Mouse (Mus musculus) heart, embryonic 14.5 days (tissue): ENCODE results near the gene Nphp1. TPM values are rescaled to one million over a fixed set of nuclear protein-coding genes. Genes with fewer than 3 reads are reported as not detected.

Experiments used
- ATAC-seq: fragments of 200-750 bp; cut with Nextera tagmentation; 2 replicates; pipeline ENCODE4 v1.8.0; 2017; ENCODE audit warnings: low read depth, moderate TSS enrichment; ENCODE audit not compliant: insufficient number of reproducible peaks, insufficient read depth, low FRiP score
- H3K27ac ChIP-seq, 2 experiments: fragments of 200-500 bp in 1 of 2; fragments of 300-500 bp in 1 of 2; sonication (generic) in 1 of 2; replicated peaks in 1 of 2; 2 replicates each; pipeline ENCODE4 v1.5.1; 2012 to 2014; ENCODE audit warnings: low read depth in 2 of 2, low read length in 2 of 2, control low read depth in 1 of 2, mild to moderate bottlenecking in 1 of 2, mixed read lengths in 1 of 2; ENCODE audit not compliant: control insufficient read depth in 1 of 2, insufficient read depth in 1 of 2
- H3K27me3 ChIP-seq: fragments of 300-500 bp; sonication (generic); 2 replicates; pipeline ENCODE4 v1.6.1; 2014; ENCODE audit warnings: mild to moderate bottlenecking, low read length, control low read depth; ENCODE audit not compliant: control insufficient read depth, insufficient read depth
- H3K36me3 ChIP-seq: fragments of 300-500 bp; sonication (generic); 2 replicates; pipeline ENCODE4 v1.6.1; 2014; ENCODE audit warnings: mild to moderate bottlenecking, control low read depth, low read length, mixed read lengths; ENCODE audit not compliant: control insufficient read depth, insufficient read depth
- H3K4me1 ChIP-seq, 2 experiments: fragments of 200-500 bp in 1 of 2; fragments of 300-500 bp in 1 of 2; sonication (generic) in 1 of 2; 2 replicates each; pipeline ENCODE4 v1.6.1; 2012 to 2014; ENCODE audit warnings: low read length in 2 of 2, control low read depth in 1 of 2, mixed read lengths in 1 of 2; ENCODE audit not compliant: control insufficient read depth in 2 of 2, insufficient read depth in 2 of 2
- H3K4me2 ChIP-seq: fragments of 300-500 bp; sonication (generic); 2 replicates; pipeline ENCODE4 v1.6.1; 2014; ENCODE audit warnings: mild to moderate bottlenecking, low read length
- H3K4me3 ChIP-seq, 2 experiments: fragments of 200-500 bp in 1 of 2; fragments of 300-500 bp in 1 of 2; sonication (generic) in 1 of 2; 2 replicates each; pipeline ENCODE4 v1.5.1; 2012 to 2014; ENCODE audit warnings: low read length in 2 of 2, mild to moderate bottlenecking in 2 of 2, control low read depth in 1 of 2, low read depth in 1 of 2, moderate library complexity in 1 of 2; ENCODE audit not compliant: control insufficient read depth in 1 of 2, insufficient read depth in 1 of 2
- H3K9ac ChIP-seq: fragments of 300-500 bp; sonication (generic); 2 replicates; pipeline ENCODE4 v1.6.1; 2014; ENCODE audit warnings: mild to moderate bottlenecking, low read length
- H3K9me3 ChIP-seq: fragments of 300-500 bp; sonication (generic); 2 replicates; pipeline ENCODE4 v1.6.1; 2016; ENCODE audit warnings: low read length, control low read depth; ENCODE audit not compliant: control insufficient read depth
- WGBS: fragments of 180-500 bp; shearing (Covaris S2); extraction: QIAGEN DNeasy Blood & Tissue Kit; methylation state at CpG from one replicate; pipeline ENCODE4 v1.1.7; 2014; 5-methylcytosine and 5-hydroxymethylcytosine counted together
- polyA plus RNA-seq: library from polyadenylated mRNA; unstranded; fragments of >200 nt; fragmentation: Nextera tagmentation; extraction: Ambion mirVana; gene quantifications from 2 replicates; pipeline ENCODE4 v1.2.1, GENCODE M21; 2014

Nphp1 gene
- polyA plus RNA-seq, 1 experiment from 2014 or later = 16.1 TPM

- Histone ChIP-seq H3K27me3 (no peaks in the 10 kb centered on the region), H3K36me3 (no peaks in the 10 kb centered on the region), H3K4me3 (no peak overlapping the region), H3K9me3 (no peaks in the 10 kb centered on the region), H3K9ac (no peak overlapping the region), H3K27ac (no peak overlapping the region), H3K4me1 (peaks cover 17 to 18% of the 10 kb centered on the region in 2 experiments), H3K4me2 (no peak overlapping the region)
- WGBS = 70% methylated on average over 8 of the region's 8 CpGs
- no peak for ATAC-seq
These were observed 69.7 kb downstream of the Nphp1 start for GRCm38 (mm10) chr2:127718839-127719468.

- no peak overlapping the region for H3K27ac ChIP-seq
- H3K4me3 ChIP-seq = no peak overlapping the region
- no peaks in the 10 kb centered on the region; a peak in 1 of 4 replicates for H3K4me1 ChIP-seq
- 78% methylated on average over 3 of the region's 3 CpGs for WGBS
- H3K36me3 ChIP-seq = no peaks in the 10 kb centered on the region
- no peaks in the 10 kb centered on the region for H3K27me3 ChIP-seq
- no peak for ATAC-seq
- no peaks in the 10 kb centered on the region for H3K9me3 ChIP-seq
- H3K4me2 ChIP-seq = no peak overlapping the region
- no peak overlapping the region for H3K9ac ChIP-seq
These were observed 74.0 kb downstream of the Nphp1 start for GRCm38 (mm10) chr2:127714726-127715125.

- H3K27ac ChIP-seq = no peak overlapping the region
- ATAC-seq = no peak
- no peaks in the 10 kb centered on the region for H3K4me1 ChIP-seq
- H3K4me2 ChIP-seq = no peak overlapping the region
- 78% methylated on average over 3 of the region's 3 CpGs for WGBS
- no peaks in the 10 kb centered on the region for H3K36me3 ChIP-seq
- H3K4me3 ChIP-seq = no peak overlapping the region
- H3K9ac ChIP-seq = no peak overlapping the region
- no peaks in the 10 kb centered on the region for H3K9me3 ChIP-seq
- no peaks in the 10 kb centered on the region for H3K27me3 ChIP-seq
These were observed 79.9 kb downstream of the Nphp1 start for GRCm38 (mm10) chr2:127708792-127709191.

- no peak overlapping the region for H3K4me2 ChIP-seq
- no peak overlapping the region for H3K9ac ChIP-seq
- H3K36me3 ChIP-seq = no peaks in the 10 kb centered on the region
- no peak overlapping the region for H3K27ac ChIP-seq
- 61% methylated on average over 3 of the region's 3 CpGs for WGBS
- H3K27me3 ChIP-seq = no peaks in the 10 kb centered on the region
- H3K4me1 ChIP-seq = no peaks in the 10 kb centered on the region
- ATAC-seq = no peak
- H3K9me3 ChIP-seq = no peaks in the 10 kb centered on the region
- H3K4me3 ChIP-seq = no peak overlapping the region
These were observed 80.6 kb downstream of the Nphp1 start for GRCm38 (mm10) chr2:127708060-127708459.

GRCm38 (mm10) chr2:127705267-127705666 lies 83.4 kb downstream of the Nphp1 start:
- no peaks in the 10 kb centered on the region for H3K4me1 ChIP-seq
- H3K36me3 ChIP-seq = no peaks in the 10 kb centered on the region
- H3K27me3 ChIP-seq = no peaks in the 10 kb centered on the region
- H3K9me3 ChIP-seq = no peaks in the 10 kb centered on the region
- H3K9ac ChIP-seq = no peak overlapping the region
- H3K4me3 ChIP-seq = no peak overlapping the region
- WGBS = 85% methylated on average over 6 of the region's 6 CpGs
- ATAC-seq = no peak
- H3K4me2 ChIP-seq = no peak overlapping the region
- H3K27ac ChIP-seq = no peak overlapping the region

Other genes with a start within 250 kb of the Nphp1 start
- gene Prom2, start 247.4 kb downstream of the Nphp1 start, polyA plus RNA-seq = not detected in 2 replicates
- 1.8 and 2.4 TPM in 2 replicates for gene Zfp661, start 201.8 kb downstream of the Nphp1 start, polyA plus RNA-seq
- 122 and 132 TPM in 2 replicates for gene Mrps5, start 201.7 kb downstream of the Nphp1 start, polyA plus RNA-seq
- 2.1 and 2.6 TPM in 2 replicates for gene Mal, start 132.2 kb downstream of the Nphp1 start, polyA plus RNA-seq
- gene Mall, start 59.0 kb downstream of the Nphp1 start, polyA plus RNA-seq = 7.2 and 8.3 TPM in 2 replicates
- gene Mtln, start 3.6 kb upstream of the Nphp1 start, polyA plus RNA-seq = 47.7 and 50.4 TPM in 2 replicates
- 23.0 and 23.2 TPM in 2 replicates for gene Bub1, start 43.0 kb upstream of the Nphp1 start, polyA plus RNA-seq
- 0.19 and 0.26 TPM in 2 replicates for gene Acoxl, start 50.0 kb upstream of the Nphp1 start, polyA plus RNA-seq